Mouse (Mus musculus): ENCODE data around the gene Ndufv3. TPM values are rescaled to one million over a fixed set of nuclear protein-coding genes. Genes with fewer than 3 reads are reported as not detected.
"Not testable (repeated sequence)": the region's sequence is repeated elsewhere in the genome, so short reads cannot be mapped to it uniquely, and the experiment has no call there.

Ndufv3 gene
- total RNA-seq, 2 experiments from 2014 or later, result 231 to 260 TPM

DNA sequence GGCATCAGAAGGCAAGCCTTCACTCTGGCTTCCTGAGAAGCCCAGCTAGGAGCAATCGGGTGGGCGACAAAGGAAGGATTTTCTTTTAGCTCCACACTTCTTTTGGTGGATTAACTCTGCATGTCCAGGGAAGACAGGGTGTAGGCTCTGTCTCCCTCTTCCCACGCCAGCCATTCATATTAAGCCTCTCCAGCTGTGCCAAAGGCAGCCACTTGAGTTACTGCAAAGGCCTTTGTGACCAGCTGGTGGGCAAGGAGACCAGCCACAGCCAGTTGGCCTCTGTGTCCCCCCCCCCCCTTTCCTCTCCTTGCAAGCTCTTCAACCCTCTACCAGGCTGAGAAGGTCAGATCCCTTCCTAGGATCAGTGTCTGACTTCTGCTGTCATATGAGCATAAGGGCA lies 28.1 kb downstream of the Ndufv3 start:
- intact Hi-C loops (cut with DNase I), result no loop called here
- DNase-seq (ENCODE audit: low spot score in 2 of 2), result no peak

DNA sequence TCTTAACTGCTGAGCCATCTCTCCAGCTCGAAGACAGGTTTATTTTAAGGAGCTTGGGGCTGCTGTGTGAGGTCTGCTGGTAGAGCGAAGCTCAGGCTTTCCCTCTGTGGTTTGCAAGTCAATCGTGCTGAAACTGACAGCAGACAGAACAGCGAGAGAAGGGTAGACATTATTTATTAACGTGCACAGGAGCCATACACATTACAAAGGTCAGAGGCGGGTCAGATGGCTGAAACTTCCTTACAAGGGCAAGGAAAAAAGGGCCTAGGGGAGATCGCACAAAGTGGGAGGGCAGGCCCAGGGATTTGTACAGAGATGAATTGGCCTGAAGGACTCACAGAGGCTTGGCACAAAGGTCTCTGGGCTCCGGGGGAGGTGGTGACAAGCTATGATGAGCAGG lies 29.5 kb downstream of the Ndufv3 start:
- DNase-seq (ENCODE audit: low spot score in 2 of 2), result no peak
- intact Hi-C loops (cut with DNase I), result no loop called here

DNA sequence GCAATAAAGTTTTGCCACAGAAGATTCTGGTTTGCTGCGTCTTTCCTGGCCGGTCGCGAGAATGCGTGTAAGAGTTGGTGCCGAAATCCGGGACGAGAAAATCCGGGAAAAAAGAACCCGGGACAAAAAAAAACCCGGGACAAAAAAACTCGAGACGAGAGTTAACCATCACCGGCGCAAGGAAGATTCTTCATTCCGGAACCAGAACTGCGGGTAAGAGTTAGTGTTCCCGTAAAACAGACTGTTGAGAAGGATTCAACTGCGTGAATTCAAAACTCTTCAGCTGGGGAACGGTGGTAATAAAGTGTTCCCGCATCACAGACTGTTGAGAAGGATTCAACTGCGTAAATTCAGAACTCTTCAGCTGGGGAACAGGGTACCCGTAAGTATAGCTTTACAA lies 32.7 kb downstream of the Ndufv3 start:
- intact Hi-C loops (cut with DNase I); DNase-seq (ENCODE audit: low spot score in 2 of 2): not testable (repeated sequence)

DNA sequence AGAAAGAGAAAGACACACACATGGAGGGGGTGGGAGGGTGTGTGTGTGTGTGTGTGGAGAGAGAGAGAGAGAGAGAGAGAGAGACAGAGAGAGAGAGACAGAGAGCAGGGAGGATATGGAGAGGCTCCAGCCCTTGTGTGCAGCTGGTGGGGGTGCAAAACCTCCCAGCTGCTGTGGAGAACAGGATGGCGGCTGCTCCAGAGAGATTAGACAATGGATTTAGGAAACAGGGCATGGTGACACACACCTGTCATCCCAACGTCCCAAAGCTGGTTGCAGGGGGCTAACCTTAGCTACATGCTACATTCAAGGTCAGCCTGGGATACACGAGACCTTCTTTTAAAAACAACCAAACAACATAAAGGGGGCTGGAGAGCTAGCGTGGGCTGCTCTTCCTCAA lies 36.3 kb downstream of the Ndufv3 start:
- DNase-seq (ENCODE audit: low spot score in 2 of 2), result no peak
- intact Hi-C loops (cut with DNase I), result no loop called here

DNA sequence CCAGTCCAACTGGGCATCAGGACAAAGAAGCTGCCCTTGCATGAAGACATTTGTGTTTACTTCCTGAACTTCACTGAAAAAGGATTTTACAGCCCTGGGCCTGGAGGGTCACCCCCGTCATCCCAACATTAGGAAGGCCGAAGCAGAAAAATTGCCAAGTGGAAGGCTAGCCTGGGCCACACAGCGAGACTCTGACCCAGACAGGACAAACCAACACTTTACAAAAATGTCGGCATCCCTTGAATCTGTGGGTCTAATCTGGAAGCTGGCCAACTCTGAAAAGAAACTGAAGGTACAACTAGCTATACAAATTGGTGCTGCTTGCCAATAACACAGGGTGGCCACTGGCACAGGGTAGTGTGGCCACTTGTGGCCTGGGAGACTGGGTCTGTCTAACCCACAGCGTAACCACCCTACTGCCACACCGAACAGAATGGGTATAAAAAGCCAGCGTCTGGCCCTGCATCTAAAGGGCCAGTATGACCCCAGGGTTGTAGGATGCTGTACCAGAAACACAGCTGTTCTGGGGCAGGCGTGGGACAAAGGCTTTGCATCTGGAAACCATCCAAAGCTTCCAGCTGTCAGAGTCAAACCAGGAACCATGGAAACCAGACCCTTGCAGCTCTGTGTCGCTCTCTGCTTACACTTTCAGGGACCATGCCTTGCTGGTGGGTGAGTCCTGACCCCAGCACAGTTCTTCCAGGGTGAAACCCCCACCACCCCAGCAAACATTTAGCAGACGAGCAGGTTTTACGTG lies 37.4 kb downstream of the Ndufv3 start:
- DNase-seq (ENCODE audit: low spot score in 2 of 2), result no peak
- intact Hi-C loops (cut with DNase I), result no loop called here

DNA sequence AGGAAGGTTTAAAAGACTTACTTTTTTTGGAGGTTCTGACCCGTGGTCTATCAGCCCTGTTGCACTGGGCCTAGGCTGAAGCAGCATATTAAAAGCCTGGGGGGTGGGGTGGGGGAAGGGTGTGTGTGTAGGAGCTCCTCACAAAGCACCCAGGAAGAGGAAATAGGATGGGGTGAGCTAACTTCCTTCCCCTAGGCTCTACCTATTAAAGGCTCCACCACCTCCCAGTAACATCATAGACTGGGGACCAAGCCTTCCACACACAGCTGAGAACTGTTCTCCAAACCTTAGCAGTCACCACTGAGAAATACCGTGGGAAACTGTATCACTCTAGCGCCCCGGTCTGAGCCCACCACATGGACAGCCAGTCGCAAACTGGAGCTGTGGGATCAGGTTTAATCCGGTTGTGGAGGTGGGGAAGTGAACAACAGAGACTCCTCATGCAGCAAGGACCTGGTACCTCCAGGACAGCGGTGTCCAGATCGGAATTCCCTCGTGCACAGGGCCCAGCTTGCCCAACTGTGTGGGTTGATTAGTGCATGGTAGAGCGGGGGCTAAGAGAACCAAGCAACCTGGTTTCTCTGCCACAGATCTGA lies 38.1 kb downstream of the Ndufv3 start:
- intact Hi-C loops (cut with DNase I), result no loop called here
- no peak for DNase-seq (ENCODE audit: low spot score in 2 of 2)

DNA sequence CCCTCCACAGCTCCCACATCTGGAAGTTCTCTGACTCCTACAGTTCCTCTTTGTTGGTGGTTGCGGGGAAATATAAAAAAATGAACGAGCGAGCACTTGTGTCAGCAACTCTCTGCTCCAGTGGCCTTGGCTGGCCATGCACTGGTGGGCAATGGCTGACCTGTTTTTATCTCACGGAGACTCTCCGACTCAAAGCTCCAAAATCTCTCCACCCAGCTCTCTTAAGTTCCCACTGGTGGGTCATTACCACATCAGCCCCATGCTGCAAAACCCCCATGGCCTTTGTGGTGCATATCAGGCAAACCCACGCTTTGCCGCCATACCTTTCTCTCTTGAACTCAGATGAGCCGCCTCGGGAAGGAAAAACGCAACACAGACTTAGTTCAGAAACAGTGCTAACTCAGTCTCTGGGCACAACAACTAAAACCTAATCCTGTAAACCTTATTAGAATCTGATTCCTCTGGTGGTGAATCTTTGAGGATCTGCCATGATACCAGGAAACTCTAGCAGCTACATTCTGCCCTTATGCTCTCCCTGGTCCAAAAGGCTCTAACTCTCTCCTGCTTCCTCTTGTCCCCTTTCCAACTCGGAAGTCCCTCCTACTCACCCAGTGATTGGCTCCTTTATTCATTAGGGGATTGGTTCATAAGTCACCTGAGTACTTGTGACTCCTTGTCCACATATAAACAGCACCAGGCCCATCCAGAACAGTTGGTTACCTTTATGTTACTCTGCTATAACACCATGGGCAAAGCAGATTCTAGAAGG lies 39.3 kb downstream of the Ndufv3 start:
- DNase-seq (ENCODE audit: low spot score in 2 of 2), result no peak
- intact Hi-C loops (cut with DNase I), result no loop called here

DNA sequence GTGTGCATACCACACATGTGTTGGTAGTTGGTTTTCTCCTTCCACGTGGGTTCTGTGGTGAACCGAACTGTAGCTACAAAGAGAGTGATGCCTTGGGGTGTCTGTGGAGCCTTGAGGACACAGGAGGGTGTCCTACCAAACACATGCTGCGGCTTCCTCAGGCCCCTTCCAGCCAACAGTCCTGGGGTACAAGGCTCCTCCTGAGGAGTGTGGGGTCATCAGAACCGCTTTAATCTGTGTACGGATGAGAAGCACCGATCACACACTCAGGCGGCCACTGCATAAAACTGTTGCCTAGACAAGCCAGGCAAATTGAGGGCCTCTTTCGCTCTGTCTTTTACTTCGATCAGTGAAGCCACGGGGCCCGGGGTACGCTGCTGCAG lies 43.7 kb downstream of the Ndufv3 start:
- DNase-seq (ENCODE audit: low spot score in 2 of 2), result peak; percentile 35 to 37
- intact Hi-C loops (cut with DNase I), result loop anchor here (2.0 kb wide), 1 partner anchor 43 kb away; the partner anchor contains the start of gene Ndufv3

DNA sequence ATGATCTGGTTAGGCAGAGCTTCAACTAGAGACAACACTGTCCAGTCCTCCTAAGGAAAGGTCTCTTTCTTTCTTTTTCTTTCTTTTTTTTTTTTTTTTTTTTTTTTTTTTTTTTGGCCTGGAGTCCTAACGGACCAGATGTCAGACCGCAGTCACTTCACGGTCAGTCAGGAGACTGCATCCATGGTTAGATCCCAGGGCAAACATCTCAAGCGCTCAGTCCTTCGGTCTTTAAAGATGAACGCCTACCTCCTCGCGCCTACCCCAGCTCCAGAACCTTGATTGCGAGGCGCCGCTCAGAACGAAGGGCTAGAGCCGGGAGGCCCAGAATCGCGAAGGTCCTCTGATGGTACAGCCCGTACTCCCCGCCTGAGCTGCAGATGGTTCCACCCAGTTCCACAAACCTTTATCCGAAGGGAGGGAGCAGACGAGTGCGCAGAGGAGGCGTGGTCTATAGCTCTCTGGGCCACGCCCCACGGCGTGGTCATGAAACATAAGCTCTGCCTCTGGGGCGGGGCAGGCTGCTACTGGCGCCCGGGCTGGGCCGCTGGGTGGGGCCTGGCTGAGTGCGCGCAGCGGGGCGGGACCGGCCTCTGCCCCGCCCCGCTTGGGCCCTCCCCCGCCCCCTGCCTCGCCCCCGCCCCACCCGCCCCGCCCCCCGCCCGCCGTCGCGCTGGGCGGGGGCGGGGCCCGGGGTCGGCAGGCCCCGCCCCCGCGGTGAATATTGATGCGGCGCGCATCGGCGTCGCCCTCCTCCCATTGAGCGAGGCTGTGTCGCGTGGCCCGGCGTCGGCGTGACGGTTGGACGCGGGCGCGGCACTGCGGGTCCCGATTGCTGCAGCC lies 44.3 kb downstream of the Ndufv3 start, which contains the start of gene Pknox1:
Pknox1 (plus strand) TSS at position 720 of the 843 bp plus-strand sequence.
- intact Hi-C loops (cut with DNase I), result loop anchor here (2.0 kb wide), 1 partner anchor 43 kb away; the partner anchor contains the start of gene Ndufv3
- DNase-seq (ENCODE audit: low spot score in 2 of 2), result peak; percentile 98

DNA sequence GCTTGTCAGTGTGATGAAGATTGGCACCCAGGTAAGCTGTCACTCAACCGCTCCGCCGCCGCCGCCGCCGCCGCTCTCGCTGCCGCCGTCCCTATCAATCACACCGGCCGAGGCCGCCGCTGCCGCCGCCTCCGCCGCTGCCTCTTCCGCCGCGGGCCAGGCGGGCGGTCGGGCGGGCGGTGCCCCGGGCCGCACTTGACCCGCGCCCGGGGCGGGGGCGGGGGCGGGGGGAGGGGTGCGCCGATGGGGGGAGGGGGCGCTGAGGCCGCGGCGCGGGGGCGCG lies 44.9 kb downstream of the Ndufv3 start:
- intact Hi-C loops (cut with DNase I), result loop anchor here (2.0 to 5.0 kb wide), 2 partner anchors 44 to 68 kb away; partner anchors contain the start of gene Ndufv3
- DNase-seq (ENCODE audit: low spot score in 2 of 2), result no peak

DNA sequence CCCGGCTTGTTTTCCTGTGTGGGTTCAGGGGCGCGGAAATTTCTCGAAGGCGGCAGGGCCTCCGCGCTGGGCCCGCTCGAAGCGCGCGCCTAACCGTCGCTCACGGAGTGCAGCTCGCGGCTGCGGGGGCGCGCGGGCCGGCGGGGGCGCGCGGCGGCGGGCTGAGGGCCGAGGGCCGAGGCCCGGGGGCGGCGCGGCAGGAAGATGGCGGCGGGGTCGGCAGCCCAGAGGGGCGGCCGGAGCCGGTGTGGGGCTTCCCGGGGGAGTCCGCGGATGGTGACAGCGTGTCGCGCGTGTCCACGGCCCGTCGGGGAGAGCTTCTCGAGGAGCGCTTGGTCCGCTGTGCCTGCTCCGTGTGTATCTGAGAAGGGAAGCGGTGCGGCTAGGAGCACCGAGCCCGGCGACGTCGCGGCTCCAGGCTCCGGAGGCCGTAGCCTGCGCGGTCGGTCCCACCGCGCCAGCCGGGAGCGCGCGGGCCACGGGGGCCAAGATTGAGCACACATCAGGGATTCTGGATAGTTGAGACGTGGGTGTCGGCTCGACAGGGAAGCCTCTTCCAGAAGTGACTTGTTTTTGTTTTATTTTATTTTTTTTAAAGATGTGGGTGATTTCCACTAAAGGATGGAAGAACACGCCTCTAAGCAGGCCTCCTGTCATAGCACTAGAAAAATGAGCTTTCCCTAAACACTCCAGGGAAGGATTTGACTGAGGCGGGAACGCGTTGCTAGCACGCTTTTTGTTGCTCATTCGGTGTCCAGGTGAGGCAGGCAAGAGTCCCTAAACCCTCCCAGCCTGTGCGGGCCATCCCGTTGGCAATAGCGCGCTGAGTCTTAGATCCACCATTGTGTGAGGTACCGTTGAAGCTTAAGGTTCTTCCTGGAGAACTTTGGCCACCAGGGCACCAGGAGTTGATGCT lies 45.5 kb downstream of the Ndufv3 start:
- DNase-seq (ENCODE audit: low spot score in 2 of 2), result peak; percentile 68 to 71
- intact Hi-C loops (cut with DNase I), result loop anchor here (2.0 to 5.0 kb wide), 2 partner anchors 45 to 67 kb away; partner anchors contain the start of gene Ndufv3

DNA sequence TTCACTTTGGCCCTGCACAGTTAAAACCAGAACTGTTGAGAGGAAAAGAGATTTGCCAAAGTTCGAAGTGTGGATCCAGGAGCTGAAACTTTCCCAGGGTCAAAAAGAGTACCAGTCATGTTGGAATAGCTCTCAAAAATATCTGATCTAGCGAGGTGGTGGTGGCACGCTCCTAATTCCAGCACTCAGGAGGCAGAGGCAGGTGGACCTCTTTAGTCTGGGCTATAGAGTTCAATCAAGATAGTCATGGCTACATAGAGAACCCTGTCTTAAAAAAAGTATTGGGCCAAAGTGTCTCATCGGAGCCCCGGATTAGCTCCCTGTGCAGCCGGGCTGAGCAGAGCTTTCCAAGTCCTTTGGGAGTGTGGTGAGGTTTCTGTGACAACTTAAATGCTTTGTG lies 46.4 kb downstream of the Ndufv3 start:
- no peak for DNase-seq (ENCODE audit: low spot score in 2 of 2)
- intact Hi-C loops (cut with DNase I), result loop anchor here (5.0 kb wide), 1 partner anchor 66 kb away; no protein-coding TSS in a partner anchor

DNA sequence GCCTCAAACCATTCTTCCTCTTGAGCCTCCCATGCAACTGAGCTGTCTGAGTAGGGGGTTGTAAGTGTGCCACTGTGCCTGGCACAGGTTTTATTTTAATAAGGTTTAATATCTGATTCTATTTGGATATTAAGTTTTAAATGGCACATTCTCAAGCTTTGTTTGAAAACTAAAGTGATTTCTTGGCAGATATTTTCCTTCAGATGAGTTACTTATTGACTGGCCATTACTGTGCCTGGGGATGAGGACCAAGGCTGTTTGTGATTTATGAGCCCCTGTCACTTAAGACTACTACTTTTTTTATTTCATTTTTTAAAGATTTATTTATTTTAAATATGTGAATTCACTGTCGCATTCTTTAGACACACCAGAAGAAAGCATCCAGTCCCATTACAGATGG lies 49.8 kb downstream of the Ndufv3 start:
- intact Hi-C loops (cut with DNase I), result loop anchor here (5.0 kb wide), 1 partner anchor 63 kb away; no protein-coding TSS in a partner anchor
- no peak for DNase-seq (ENCODE audit: low spot score in 2 of 2)

DNA sequence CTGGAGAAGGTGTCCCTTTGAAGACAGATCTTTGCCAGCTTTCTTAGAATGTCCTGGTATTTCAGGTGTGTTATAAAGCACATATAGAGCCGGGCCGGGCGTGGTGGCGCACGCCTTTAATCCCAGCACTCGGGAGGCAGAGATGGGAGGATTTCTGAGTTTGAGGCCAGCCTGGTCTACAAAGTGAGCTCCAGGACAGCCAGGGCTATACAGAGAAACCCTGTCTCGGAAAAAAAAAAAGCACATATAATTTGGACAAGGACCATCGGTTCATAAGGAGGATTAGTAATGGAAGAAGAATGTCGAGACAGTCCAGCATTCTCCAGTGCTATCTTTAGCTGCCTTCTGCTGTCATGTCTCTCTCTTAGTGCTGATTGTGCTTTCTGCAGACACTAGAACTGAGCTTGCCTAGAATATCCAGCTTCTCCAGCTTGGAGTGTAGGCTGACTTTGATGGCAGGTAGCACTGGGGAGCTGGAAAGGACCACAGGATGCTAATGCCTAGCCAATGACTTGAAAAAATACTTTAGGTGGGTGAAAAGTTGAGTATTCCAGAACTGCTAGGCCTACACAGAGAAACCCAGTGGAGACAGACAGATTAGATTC lies 50.5 kb downstream of the Ndufv3 start:
- intact Hi-C loops (cut with DNase I), result no loop called here
- peak; percentile 34 to 44 for DNase-seq (ENCODE audit: low spot score in 2 of 2)

DNA sequence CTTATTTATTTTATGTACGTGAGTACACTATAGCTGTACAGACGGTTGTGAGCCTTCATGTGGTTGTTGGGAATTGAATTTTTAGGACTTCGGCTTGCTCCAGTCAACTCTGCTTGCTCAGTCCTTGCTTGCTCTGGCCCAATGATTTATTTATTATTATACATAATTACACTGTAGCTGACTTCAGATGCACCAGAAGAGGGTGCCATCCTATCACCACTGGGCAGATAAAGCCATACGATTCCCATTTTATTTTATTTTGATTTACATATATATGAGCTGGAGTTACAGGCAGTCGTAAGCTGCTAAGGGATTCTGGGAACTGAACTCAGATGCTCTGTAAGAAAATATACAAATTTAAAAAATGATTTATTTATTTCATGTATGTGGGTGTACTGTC lies 51.8 kb downstream of the Ndufv3 start:
- DNase-seq (ENCODE audit: low spot score in 2 of 2), result no peak
- intact Hi-C loops (cut with DNase I), result no loop called here

DNA sequence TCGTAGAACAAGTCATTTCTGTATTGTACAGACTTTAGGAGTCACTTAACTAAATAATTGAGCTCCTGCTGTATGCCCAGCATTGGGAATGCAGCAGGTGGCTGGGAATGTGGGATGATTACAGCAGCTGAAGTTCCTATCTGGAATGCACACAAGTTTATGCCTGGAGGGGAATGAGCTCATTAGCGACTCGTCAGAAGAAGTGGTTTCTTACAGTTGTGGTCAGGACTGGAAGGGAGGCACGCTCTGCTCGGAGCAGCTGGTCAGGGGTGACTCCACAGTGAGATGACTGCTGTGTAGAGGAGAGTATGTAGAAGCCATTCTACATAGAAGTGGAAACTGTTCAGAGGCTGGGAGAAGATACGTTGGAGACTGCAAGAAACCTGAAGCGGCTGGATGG lies 54.7 kb downstream of the Ndufv3 start:
- intact Hi-C loops (cut with DNase I), result no loop called here

DNA sequence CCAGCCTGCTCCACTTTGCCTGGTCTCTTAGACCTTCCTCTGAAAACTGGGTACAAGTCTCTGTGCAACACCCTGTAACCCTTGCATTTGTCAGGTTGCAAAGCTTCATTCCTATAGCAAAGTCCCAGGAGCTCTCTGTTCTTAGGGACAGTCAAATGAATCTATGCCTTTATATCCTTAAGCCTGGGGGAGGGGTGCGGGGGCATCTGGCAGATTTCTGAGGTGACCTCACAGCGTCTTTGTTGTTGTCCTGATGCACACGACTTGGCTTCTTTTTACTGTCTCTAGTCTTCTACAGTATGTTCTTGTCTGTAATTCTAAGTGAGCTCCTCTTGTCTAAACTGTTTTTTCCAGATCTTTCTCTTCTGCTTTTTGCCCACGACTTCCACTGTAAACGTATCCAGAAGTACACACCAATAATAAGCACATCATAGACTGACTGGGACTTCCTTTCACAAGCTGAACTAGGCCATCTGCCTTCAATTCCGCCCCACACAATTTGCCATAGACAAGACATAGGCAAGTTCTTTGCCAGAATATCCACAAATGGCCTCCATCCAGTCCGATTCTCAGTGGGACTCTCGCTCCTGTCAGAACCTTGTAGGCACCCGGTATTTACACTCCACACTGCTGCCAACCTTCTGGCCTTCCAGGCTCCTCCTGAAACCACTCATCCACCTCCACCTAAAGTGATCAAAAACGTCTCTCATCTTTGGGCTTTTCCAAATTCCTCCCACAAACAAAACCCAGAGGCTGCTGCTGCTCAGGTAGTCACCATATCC lies 56.7 kb downstream of the Ndufv3 start:
- no peak for DNase-seq (ENCODE audit: low spot score in 2 of 2)
- intact Hi-C loops (cut with DNase I), result no loop called here

More for the DNA sequence above, 54.7 kb downstream of the Ndufv3 start:
- no peak for DNase-seq (ENCODE audit: low spot score in 2 of 2)
